Mouse (Mus musculus) frontal cortex, adult (tissue): ENCODE results near the gene Hapln1.

Source experiments
- ATAC-seq: cut with Nextera tagmentation; 2 replicates; pipeline ENCODE4 v1.9.2; 2017; ENCODE audit warnings: mild to moderate bottlenecking, moderate library complexity, mixed read lengths; ENCODE audit not compliant: low TSS enrichment

Gene Hapln1

GRCm38 (mm10) chr13:89597354-89597753 is 57.8 kb downstream of the Hapln1 start:
- no peak for ATAC-seq

GRCm38 (mm10) chr13:89600466-89600865 is 60.9 kb downstream of the Hapln1 start:
- ATAC-seq, result no peak

GRCm38 (mm10) chr13:89603336-89603735 is 63.7 kb downstream of the Hapln1 start:
- no peak for ATAC-seq

- peak; percentile 73 for ATAC-seq
These were observed 67.8 kb downstream of the Hapln1 start for GRCm38 (mm10) chr13:89607399-89607798.

GRCm38 (mm10) chr13:89619064-89619463 is 79.5 kb downstream of the Hapln1 start:
- no peak for ATAC-seq

- ATAC-seq, result peak; percentile 94
These were observed 94.6 kb downstream of the Hapln1 start for GRCm38 (mm10) chr13:89634137-89634683.

- ATAC-seq, result no peak
These were observed 97.4 kb downstream of the Hapln1 start for GRCm38 (mm10) chr13:89637012-89637411.

GRCm38 (mm10) chr13:89645589-89645988 is 106.0 kb downstream of the Hapln1 start:
- ATAC-seq, result no peak

- ATAC-seq, result no peak
These were observed 113.2 kb downstream of the Hapln1 start for GRCm38 (mm10) chr13:89652773-89653172.

- no peak for ATAC-seq
These were observed 113.7 kb downstream of the Hapln1 start for GRCm38 (mm10) chr13:89653279-89653678.

GRCm38 (mm10) chr13:89657046-89657445 is 117.5 kb downstream of the Hapln1 start:
- ATAC-seq, result peak; percentile 93
